Mouse (Mus musculus): ENCODE measurements at regions not wholly inside any gene's neighbourhood (a gene's known extent, or its start where the extent isn't known, plus 50 kb on each side); places are given as distances from the start of the nearest gene placed in this dataset.

DNA sequence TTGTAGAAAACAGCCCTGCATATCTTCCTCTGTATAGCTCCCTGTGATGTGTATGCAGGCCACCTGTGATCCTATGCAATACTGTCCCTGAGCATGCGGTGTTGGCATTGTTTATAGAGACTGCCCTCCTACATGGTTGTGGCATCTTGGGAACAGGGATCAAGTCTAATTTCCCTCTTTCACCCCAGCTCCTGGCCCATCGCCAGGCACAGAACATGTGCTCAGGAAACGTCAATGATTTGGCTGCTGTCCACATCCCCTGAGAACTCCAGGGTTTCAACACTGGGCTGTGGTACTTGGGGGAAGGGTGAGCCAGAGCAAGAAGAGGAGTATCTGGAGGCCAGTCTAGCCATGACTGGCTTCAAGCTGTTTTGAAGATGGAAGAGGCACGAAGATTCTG lies 68.5 kb downstream of the Hoxc4 start:
- TF ChIP-seq CTCF (IDR thresholded peaks at IDR 0.05) = no peak
- no peak for TF ChIP-seq EP300 (IDR thresholded peaks at IDR 0.05)

Data from lung, postnatal 0 days (tissue).